Mouse (Mus musculus): ENCODE results near the gene Gm11992. TPM values are rescaled to one million over a fixed set of nuclear protein-coding genes. Genes with fewer than 3 reads are reported as not detected.

Gene Gm11992
- polyA plus RNA-seq, 1 experiment, result 6.4 TPM

DNA sequence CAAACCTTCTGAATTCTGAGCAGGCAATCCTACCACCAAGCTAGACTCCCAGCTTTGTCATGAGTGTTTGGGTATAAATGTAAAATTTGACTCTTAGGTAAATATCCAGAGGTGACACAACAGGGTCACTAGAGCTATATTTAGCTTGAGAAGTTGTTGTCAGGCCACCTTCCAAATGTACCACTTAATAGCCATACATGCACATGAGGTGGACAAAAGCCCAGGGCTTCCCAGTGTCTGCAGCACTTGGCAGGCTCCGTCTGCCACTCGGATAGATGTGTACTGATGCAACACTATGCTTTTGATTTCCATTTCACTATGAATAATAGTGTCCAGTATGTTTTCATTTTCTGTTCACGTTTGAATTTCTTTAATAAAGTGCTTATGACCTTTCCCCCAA, 23.2 kb upstream of the Gm11992 start:
- no peak overlapping the region for H3K4me3 ChIP-seq (replicated peaks; ENCODE audit: extremely low read depth, low read depth, low read length)
- DNase-seq, result no peak
- 51% methylated on average over 3 of the region's 3 CpGs for WGBS

DNA sequence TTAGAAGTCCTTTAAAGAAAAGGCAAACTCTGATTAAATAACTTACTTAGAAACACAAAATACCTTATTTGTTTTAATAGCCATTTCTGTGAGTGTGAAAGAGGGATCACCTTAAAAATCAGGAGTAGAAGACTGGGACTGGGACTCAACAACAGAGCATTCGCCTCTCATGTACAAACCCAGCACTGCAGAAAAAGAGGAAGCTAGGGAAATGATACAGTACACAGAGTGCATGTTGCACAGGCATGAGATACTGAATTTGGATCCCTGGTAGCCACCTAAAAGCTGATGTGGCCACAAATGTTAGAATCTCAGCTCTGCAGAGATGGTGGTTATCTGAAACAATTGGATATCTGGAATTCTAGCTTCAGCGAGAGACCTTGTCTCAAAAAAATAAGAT, 16.9 kb upstream of the Gm11992 start:
- Histone ChIP-seq H3K4me3 (replicated peaks; ENCODE audit: extremely low read depth, low read depth, low read length) (no peak overlapping the region), H3K4me1 (ENCODE audit: control insufficient read depth, insufficient read depth, low read length) (no peaks in the 10 kb centered on the region)
- 83% methylated on average over 2 of the region's 2 CpGs for WGBS
- DNase-seq, result no peak
- TF ChIP-seq POLR2A (IDR thresholded peaks at IDR 0.05; ENCODE audit: borderline replicate concordance, extremely low read depth, low read depth, low read length), result no peak
- TF ChIP-seq CTCF (IDR thresholded peaks at IDR 0.05; ENCODE audit: insufficient read depth, low read length), result no peak

More for the DNA sequence above, 23.2 kb upstream of the Gm11992 start:
- no peak for TF ChIP-seq POLR2A (IDR thresholded peaks at IDR 0.05; ENCODE audit: borderline replicate concordance, extremely low read depth, low read depth, low read length)
- no peaks in the 10 kb centered on the region for H3K4me1 ChIP-seq (ENCODE audit: control insufficient read depth, insufficient read depth, low read length)

DNA sequence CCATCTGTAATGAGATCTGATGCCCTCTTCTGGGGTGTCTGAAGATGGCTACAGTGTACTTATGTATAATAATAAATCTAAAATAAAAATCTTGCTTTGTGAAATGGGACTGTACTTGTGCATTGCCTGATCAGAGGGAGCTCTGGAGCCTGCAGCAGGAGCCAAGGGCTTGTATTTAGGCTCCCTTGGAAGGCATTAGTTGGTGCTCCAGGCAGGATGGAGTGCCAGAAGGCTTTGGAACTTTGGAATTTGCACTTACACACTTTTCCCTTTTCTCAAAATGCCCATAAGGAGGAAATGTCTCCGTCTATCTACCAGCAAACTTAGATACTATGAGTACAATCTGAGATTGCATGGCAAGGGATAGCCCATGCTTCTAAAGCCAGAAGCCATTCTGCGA, 1.8 kb upstream of the Gm11992 start:
- 80% methylated on average over 2 of the region's 2 CpGs for WGBS
- Histone ChIP-seq H3K4me3 (replicated peaks; ENCODE audit: extremely low read depth, low read depth, low read length) (no peak overlapping the region), H3K4me1 (ENCODE audit: control insufficient read depth, insufficient read depth, low read length) (peaks cover 7% of the 10 kb centered on the region)
- no peak for TF ChIP-seq POLR2A (IDR thresholded peaks at IDR 0.05; ENCODE audit: borderline replicate concordance, extremely low read depth, low read depth, low read length)
- no peak for TF ChIP-seq CTCF (IDR thresholded peaks at IDR 0.05; ENCODE audit: insufficient read depth, low read length)
- DNase-seq, result no peak

DNA sequence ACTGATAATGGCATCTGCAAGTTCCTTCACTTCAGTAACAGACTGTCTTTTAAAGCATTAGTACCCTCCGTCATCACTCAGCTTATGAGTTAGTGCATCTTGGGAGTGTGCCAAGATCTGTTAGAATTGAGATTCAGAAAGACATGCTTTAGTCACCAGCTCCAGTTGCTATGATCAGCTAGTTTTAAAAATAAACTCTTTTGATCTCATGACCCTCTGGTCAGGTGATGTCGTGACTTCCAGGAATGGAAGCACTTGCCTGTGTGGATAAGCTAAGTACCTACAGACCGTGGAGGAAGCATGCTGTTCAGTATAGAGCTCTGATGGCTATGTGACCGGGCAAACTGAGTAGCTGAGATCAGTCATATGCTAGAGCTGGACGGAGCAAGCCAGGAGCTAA, 1.4 kb upstream of the Gm11992 start:
- DNase-seq, result no peak
- WGBS, result 46% methylated on average over 5 of the region's 5 CpGs
- Histone ChIP-seq H3K4me3 (replicated peaks; ENCODE audit: extremely low read depth, low read depth, low read length) (no peak overlapping the region), H3K4me1 (ENCODE audit: control insufficient read depth, insufficient read depth, low read length) (peaks cover 7% of the 10 kb centered on the region)
- TF ChIP-seq POLR2A (IDR thresholded peaks at IDR 0.05; ENCODE audit: borderline replicate concordance, extremely low read depth, low read depth, low read length), result no peak

DNA sequence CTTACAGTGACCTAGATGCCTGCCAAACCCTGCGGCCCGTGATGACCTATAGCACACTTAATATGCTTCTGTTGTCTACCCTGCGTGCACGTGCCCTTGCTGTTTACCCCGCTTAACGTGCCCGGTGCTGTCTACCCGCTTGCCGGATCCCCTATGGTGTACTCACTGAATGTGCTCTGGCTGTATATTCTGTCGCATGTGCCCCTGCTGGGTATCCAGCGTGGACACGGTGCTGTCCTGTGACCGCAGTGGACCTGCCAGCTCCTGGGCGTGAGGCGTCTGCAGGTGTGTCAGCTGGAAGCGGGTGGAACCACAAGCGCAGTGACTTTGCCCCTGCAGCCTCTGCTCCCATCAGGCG, 288 bp downstream of the Gm11992 start, which contains the start of gene Sun3:
Sun3 (minus strand) TSS at position 289 of the 358 bp plus-strand sequence.
- WGBS, result 2% methylated on average over 18 of the region's 18 CpGs
- no peak for TF ChIP-seq CTCF (IDR thresholded peaks at IDR 0.05; ENCODE audit: insufficient read depth, low read length)
- TF ChIP-seq POLR2A (IDR thresholded peaks at IDR 0.05; ENCODE audit: borderline replicate concordance, extremely low read depth, low read depth, low read length), result no peak
- peak within 1 kb of the TSS; percentile 50 for H3K4me3 ChIP-seq (replicated peaks; ENCODE audit: extremely low read depth, low read depth, low read length)

DNA sequence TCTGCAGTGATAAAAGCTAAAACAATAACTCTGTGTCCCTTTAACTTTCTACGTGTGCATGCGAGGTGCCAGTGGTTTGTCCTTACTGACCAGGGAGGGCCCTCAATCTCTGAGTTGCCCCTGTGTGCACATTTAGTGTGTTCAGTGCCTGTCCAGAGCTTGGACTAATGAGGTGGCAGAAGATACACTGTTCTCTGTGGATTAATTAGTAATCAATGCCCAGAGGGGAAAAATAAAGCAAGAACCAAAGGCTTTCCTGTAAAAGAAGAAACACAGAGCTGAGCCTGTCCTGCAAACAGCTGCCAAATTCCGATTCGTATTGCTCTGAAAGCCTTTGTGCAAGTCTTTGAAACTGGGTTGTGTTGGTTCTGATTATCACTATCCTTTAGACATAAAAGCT, 1.8 kb downstream of the Gm11992 start:
- no peak for TF ChIP-seq CTCF (IDR thresholded peaks at IDR 0.05; ENCODE audit: insufficient read depth, low read length)
- no peak for TF ChIP-seq POLR2A (IDR thresholded peaks at IDR 0.05; ENCODE audit: borderline replicate concordance, extremely low read depth, low read depth, low read length)
- Histone ChIP-seq H3K4me1 (ENCODE audit: control insufficient read depth, insufficient read depth, low read length) (peaks cover 7% of the 10 kb centered on the region), H3K4me3 (replicated peaks; ENCODE audit: extremely low read depth, low read depth, low read length) (no peak overlapping the region)
- 80% methylated on average over 4 of the region's 4 CpGs for WGBS
- no peak for DNase-seq

More for the DNA sequence above, 288 bp downstream of the Gm11992 start, which contains the start of gene Sun3:
- no peak for DNase-seq
- peaks cover 7% of the 10 kb centered on the region for H3K4me1 ChIP-seq (ENCODE audit: control insufficient read depth, insufficient read depth, low read length)

DNA sequence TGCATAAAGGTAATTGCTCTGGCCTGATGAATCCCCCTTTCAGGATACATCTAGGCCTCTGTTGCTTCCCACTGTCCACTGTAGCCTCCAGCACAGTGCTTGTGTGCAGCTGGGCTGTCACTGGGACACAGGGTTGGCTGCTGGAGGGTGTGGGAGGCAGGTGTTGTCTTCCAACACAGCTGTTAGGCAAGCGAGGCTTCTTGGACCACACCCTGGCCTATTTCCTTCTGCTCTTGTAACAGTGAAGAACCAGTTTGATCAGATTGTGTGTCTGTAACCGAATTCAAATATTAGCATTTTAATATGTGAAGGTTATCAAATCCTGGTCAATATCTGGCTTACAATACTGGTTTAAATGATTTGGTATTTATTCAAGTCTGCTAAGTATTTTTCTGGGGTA, 3.5 kb downstream of the Gm11992 start:
- H3K4me1 ChIP-seq (ENCODE audit: control insufficient read depth, insufficient read depth, low read length), result peaks cover 7% of the 10 kb centered on the region
- 47% methylated on average over 2 of the region's 2 CpGs for WGBS
- TF ChIP-seq CTCF (IDR thresholded peaks at IDR 0.05; ENCODE audit: insufficient read depth, low read length) (no peak), POLR2A (IDR thresholded peaks at IDR 0.05; ENCODE audit: borderline replicate concordance, extremely low read depth, low read depth, low read length) (no peak)
- H3K4me3 ChIP-seq (replicated peaks; ENCODE audit: extremely low read depth, low read depth, low read length), result no peak overlapping the region
- no peak for DNase-seq

DNA sequence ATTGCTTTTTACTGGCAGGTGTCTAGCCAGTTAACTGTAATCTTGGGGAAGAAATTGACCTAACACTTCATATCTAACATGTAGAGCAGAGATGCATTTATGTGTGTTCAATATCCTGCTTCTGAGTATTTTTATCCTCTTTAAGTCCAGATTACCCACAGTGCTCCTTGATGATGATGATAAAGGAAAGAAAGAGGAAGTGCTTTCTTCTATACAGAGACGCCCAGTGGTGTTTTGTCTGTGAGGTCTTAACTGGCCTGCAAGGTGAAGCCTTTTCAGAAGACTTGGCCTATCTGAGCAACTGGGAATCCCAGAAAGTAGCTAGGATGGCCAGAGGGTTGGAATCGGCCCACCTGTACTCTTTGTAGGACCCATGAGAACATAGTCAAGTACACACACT, 8.5 kb downstream of the Gm11992 start:
- TF ChIP-seq POLR2A (IDR thresholded peaks at IDR 0.05; ENCODE audit: borderline replicate concordance, extremely low read depth, low read depth, low read length) (no peak), CTCF (IDR thresholded peaks at IDR 0.05; ENCODE audit: insufficient read depth, low read length) (no peak)
- no peak overlapping the region for H3K4me3 ChIP-seq (replicated peaks; ENCODE audit: extremely low read depth, low read depth, low read length)
- no peak for DNase-seq
- H3K4me1 ChIP-seq (ENCODE audit: control insufficient read depth, insufficient read depth, low read length), result no peaks in the 10 kb centered on the region
- WGBS, result 61% methylated on average over 2 of the region's 2 CpGs

DNA sequence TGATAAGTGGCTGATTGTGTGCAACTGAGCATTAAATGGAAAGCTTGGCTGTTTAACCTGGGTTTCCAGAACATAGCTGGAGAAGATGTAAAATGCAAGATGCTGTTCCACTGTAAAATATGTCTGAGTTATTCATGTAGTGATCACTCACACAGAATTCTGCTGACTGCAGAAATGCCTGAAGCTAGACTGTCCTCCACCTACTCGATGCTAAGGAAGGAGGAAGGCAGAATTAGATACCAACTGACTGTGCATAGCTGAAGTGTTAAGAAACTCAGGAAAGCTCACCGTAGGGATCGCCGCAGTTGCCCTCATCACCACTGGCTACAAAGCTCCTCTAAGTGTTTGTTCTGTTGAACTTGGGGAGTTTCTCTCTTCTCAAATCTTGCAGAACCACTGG, 9.3 kb downstream of the Gm11992 start:
- Histone ChIP-seq H3K4me1 (ENCODE audit: control insufficient read depth, insufficient read depth, low read length) (no peaks in the 10 kb centered on the region), H3K4me3 (replicated peaks; ENCODE audit: extremely low read depth, low read depth, low read length) (no peak overlapping the region)
- TF ChIP-seq POLR2A (IDR thresholded peaks at IDR 0.05; ENCODE audit: borderline replicate concordance, extremely low read depth, low read depth, low read length), result no peak
- TF ChIP-seq CTCF (IDR thresholded peaks at IDR 0.05; ENCODE audit: insufficient read depth, low read length), result no peak
- 69% methylated on average over 4 of the region's 4 CpGs for WGBS
- DNase-seq, result no peak

DNA sequence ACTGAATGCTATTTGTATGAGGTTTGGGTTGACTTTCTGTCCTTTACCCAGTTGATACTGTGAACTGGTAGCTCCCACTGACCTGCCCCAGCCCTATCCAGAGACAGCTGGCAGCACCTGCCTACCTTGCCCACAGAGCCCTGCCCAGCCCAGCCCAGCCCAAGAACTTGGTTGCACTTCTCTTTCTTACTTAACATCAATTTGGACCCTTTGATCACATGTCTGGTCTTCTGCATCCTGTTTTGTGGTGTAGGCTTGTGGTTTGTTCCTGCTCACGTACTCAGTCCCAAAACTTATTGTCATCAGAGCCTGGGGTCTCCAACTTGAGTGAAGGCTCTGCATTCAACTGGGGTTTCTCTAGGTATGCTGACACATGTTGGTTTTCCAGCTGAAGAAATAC, 11.6 kb downstream of the Gm11992 start:
- no peak overlapping the region for H3K4me3 ChIP-seq (replicated peaks; ENCODE audit: extremely low read depth, low read depth, low read length)
- H3K4me1 ChIP-seq (ENCODE audit: control insufficient read depth, insufficient read depth, low read length), result no peaks in the 10 kb centered on the region
- TF ChIP-seq CTCF (IDR thresholded peaks at IDR 0.05; ENCODE audit: insufficient read depth, low read length), result no peak
- no peak for TF ChIP-seq POLR2A (IDR thresholded peaks at IDR 0.05; ENCODE audit: borderline replicate concordance, extremely low read depth, low read depth, low read length)
- DNase-seq, result no peak
- WGBS, result 61% methylated on average over 1 of the region's 1 CpGs

DNA sequence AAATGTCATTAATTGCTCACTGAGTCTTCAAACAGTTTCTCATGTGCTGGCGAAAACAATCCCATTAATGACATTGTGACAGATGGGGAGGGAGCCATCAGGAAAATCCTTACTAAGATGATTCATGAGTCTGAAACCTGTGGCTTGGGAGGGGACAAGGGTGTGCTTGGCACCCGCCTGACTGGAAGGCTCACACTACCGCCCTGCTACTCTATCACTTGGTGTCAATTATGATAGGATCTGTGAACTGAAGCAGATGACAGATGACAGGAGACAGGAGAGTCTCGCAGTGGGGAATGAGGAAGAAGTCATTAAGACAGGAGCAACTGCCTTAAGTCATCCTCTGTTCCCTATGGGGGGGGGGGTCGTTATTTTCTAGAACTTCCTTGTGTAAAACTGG, 12.1 kb downstream of the Gm11992 start:
- no peak overlapping the region for H3K4me3 ChIP-seq (replicated peaks; ENCODE audit: extremely low read depth, low read depth, low read length)
- TF ChIP-seq POLR2A (IDR thresholded peaks at IDR 0.05; ENCODE audit: borderline replicate concordance, extremely low read depth, low read depth, low read length), result no peak
- TF ChIP-seq CTCF (IDR thresholded peaks at IDR 0.05; ENCODE audit: insufficient read depth, low read length), result no peak
- 42% methylated on average over 5 of the region's 5 CpGs for WGBS
- no peak for DNase-seq
- no peaks in the 10 kb centered on the region for H3K4me1 ChIP-seq (ENCODE audit: control insufficient read depth, insufficient read depth, low read length)
